ENCODE assay signal across 8 mouse cellular contexts in the genomic region with DNA sequence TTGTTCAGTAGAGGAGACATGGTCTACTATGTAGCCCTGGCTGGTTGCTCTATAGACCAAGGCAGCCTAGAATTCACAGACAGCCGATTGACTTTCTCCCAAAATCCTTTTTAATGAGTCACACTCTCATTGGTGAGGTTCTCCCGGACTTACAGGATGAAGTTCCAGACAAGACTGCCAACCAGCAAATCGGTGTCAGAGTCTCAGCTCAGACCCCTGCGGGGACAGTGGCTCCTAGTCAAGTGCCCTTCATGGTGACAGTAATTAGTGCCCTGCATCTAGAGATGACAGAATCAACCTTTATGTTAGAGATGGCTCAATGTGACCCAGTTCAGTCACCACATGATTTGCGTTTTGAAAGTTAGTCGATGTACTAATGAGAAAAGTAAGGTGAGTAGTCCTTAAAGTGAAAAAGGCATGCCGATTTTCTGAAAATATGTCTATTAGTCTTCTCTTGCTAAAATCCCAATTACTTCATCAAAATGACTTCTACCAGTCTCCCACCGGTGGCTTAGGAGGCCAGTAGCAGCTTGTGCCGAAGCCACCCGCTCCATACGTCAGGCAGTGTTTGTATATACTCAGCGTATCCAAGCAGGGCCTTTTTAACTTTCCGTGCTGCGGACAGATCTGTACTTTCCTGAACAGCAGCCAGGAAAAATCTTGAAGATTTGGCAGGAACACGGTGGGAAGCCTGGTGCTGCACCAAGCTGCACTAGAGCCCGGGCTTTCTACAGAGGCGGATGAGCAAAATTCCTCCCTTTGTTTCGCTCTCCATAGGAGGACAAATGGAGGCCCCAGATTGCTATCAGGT.
DNase-seq lines count a peak whose midpoint lies in the region; ATAC-seq and TF ChIP-seq lines count a peak whose summit lies in the region.

No protein-coding gene starts in this region.

- peak overlapping the region; percentile 51 for H3K4me2 ChIP-seq in hindbrain, postnatal 0 days (ENCODE audit: low read depth, low read length)

- H3K36me3 ChIP-seq in hindbrain, postnatal 0 days (ENCODE audit: insufficient read depth, low read length) = no peaks in the 10 kb centered on the region

- H3K27ac ChIP-seq in hindbrain, postnatal 0 days = peak overlapping the region; percentile 76

- H3K27me3 ChIP-seq in hindbrain, postnatal 0 days (ENCODE audit: insufficient read depth, low read length) = no peaks in the 10 kb centered on the region

- peak overlapping the region; percentile 28 for H3K9ac ChIP-seq in hindbrain, postnatal 0 days (replicated peaks; ENCODE audit: low read length)

- peak; percentile 59 for DNase-seq in R1 (ENCODE audit: low read depth, low spot score)
- DNase-seq in embryo, embryonic 10 days (ENCODE audit: low spot score) = peak; percentile 31
- peak; percentile 30 to 37 for DNase-seq in gastrocnemius, postnatal 36 days
- peak; percentile 80 for DNase-seq in hindbrain, postnatal 0 days (ENCODE audit: low spot score)
- DNase-seq in lung, adult 18-20 months = peak; percentile 84 to 91
- peak; percentile 36 for DNase-seq in ovary, adult 18-20 months (ENCODE audit: low spot score)

- TF ChIP-seq CTCF in hindbrain, postnatal 0 days (IDR thresholded peaks at IDR 0.05; ENCODE audit: low read depth) = no peak

- 25% methylated on average over 18 of the region's 18 CpGs for WGBS in hindbrain, postnatal 0 days

- peaks cover 16% of the 10 kb centered on the region for H3K4me1 ChIP-seq in hindbrain, postnatal 0 days (ENCODE audit: insufficient read depth, low read length)

- no peaks in the 10 kb centered on the region for H3K9me3 ChIP-seq in hindbrain, postnatal 0 days (ENCODE audit: low read length)

- intact Hi-C loops in gastrocnemius, postnatal 36 days (cut with DNase I) = no loop called here

- peak; percentile 66 for ATAC-seq in hindbrain, postnatal 0 days
- no peak for ATAC-seq in inflammation-experienced regulatory T-cells, adult 6 months
- no peak for ATAC-seq in CD4-positive, CD25-positive, alpha-beta regulatory T cell, adult 4 months

- H3K4me3 ChIP-seq in hindbrain, postnatal 0 days (ENCODE audit: low read length) = peak overlapping the region; percentile 19

Comparison
In these comparisons a context has a peak if more than half of its experiments do, and no peak if none do; other contexts are left out.
1. DNase-seq: peak in every context shown above with its lines; median percentile 88 in lung, adult 18-20 months; 80 in hindbrain, postnatal 0 days; 59 in R1; 36 in ovary, adult 18-20 months; 34 in gastrocnemius, postnatal 36 days; 31 in embryo, embryonic 10 days.